Mouse (Mus musculus) midbrain, embryonic 13.5 days (tissue): ENCODE data around the gene Asxl1. TPM values are rescaled to one million over a fixed set of nuclear protein-coding genes. Genes with fewer than 3 reads are reported as not detected.

Source experiments
- ATAC-seq: fragments of 200-750 bp; cut with Nextera tagmentation; 2 replicates; pipeline ENCODE4 v1.8.0; 2017; ENCODE audit warnings: mild to moderate bottlenecking, moderate TSS enrichment, moderate library complexity
- H3K27ac ChIP-seq: fragments of 300-500 bp; sonication (generic); 2 replicates; pipeline ENCODE4 v1.5.1; 2015; ENCODE audit warnings: inconsistent platforms, mild to moderate bottlenecking, moderate library complexity
- H3K27me3 ChIP-seq: fragments of 300-500 bp; sonication (generic); 2 replicates; pipeline ENCODE4 v1.6.1; 2015; ENCODE audit warnings: mild to moderate bottlenecking, inconsistent platforms
- H3K36me3 ChIP-seq: fragments of 300-500 bp; sonication (generic); 2 replicates; pipeline ENCODE4 v1.6.1; 2015; ENCODE audit warnings: mild to moderate bottlenecking, inconsistent platforms
- H3K4me1 ChIP-seq: fragments of 300-500 bp; sonication (generic); replicated peaks from 2 replicates; pipeline ENCODE4 v1.6.1; 2015; ENCODE audit warnings: inconsistent platforms
- H3K4me2 ChIP-seq: fragments of 300-500 bp; sonication (generic); replicated peaks from 2 replicates; pipeline ENCODE4 v1.6.1; 2015; ENCODE audit warnings: moderate library complexity, mild to moderate bottlenecking, inconsistent platforms
- H3K4me3 ChIP-seq: fragments of 300-500 bp; sonication (generic); replicated peaks from 2 replicates; pipeline ENCODE4 v1.5.1; 2015; ENCODE audit warnings: mild to moderate bottlenecking, inconsistent platforms
- H3K9ac ChIP-seq: fragments of 300-500 bp; sonication (generic); replicated peaks from 2 replicates; pipeline ENCODE4 v1.6.1; 2015; ENCODE audit warnings: mild to moderate bottlenecking, inconsistent platforms
- H3K9me3 ChIP-seq: fragments of 300-500 bp; sonication (generic); 2 replicates; pipeline ENCODE4 v1.6.1; 2016; ENCODE audit warnings: mild to moderate bottlenecking, inconsistent platforms
- WGBS: fragments of 180-500 bp; shearing (Covaris S2); methylation state at CpG from one replicate; pipeline ENCODE4 v1.1.7; 2015; 5-methylcytosine and 5-hydroxymethylcytosine counted together
- polyA plus RNA-seq: library from polyadenylated mRNA; unstranded; fragments of >200 nt; fragmentation: Nextera tagmentation; extraction: Ambion mirVana; gene quantifications from 2 replicates; pipeline ENCODE4 v1.2.1, GENCODE M21; 2015

Gene Asxl1
- 9.9 and 10.4 TPM in 2 replicates for polyA plus RNA-seq

DNA sequence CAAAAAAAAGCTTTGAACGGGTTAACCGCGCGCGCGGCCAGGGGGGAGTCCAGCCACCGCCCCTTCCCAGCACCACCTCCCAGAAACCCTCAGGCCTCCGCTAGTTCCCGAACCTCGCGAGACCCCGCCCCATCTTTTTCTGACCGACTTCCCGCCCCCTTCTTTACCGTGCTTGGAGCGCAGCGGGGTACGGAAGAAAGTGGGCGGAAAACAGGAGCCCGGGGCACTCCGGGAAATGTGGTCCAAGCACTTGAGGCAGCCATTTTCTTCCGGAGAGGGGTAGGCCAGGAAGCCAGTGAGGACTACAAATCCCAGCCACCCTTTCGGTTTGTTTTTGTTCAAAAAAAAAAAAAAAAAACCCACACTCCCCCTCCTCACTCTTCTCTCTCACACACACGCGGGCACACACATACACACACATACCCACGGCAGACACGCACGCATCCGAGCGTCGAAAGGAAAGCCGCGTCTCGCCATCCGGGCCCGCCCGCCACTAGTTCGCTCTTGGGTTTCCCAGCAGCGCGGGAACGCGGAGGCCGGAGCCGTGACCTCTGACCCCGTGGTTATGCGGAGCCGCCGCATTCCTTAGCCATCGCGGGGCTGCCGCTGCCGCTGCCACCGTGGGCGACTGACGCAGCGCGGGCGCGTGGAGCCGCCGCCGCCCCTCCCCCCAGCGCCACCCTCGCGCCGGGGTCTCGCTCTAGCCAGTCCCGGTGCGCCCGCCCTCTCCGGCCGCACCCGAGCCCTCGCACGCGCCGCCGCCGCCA is at the start of gene Asxl1:
Gene Asxl1, plus strand, starts transcription at position 376 of the 767 bp plus-strand sequence.
- Histone ChIP-seq H3K9me3 (no peaks in the 10 kb centered on the region), H3K27me3 (no peaks in the 10 kb centered on the region), H3K27ac (peak within 1 kb of the TSS; percentile 97), H3K9ac (peak within 1 kb of the TSS; percentile 92), H3K4me3 (peak within 1 kb of the TSS; percentile 83), H3K4me1 (peaks cover 41% of the 10 kb centered on the region), H3K36me3 (no peaks in the 10 kb centered on the region), H3K4me2 (peak within 1 kb of the TSS; percentile 74)
- peak; percentile 99 for ATAC-seq
- under 1% methylated on average over 74 of the region's 79 CpGs for WGBS

DNA sequence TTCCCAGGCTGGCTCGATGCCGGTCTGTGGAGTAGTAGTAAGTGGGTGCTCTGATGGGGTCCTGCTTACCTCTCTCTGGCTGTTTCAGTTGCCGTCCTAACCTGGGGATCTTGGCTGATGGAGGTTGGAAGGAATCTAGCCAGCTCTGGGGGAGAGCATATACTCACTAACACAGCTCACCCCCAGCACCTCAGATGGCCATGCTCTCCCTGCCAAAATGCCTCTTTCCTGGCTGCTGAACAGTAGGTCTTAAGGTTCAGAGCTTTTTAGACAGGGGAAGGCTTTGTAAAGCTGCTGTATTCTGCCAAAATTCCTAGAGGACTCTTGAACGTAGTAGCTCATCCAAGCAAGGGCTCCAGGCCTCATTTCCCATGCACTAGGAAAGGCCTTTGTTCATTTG is 47.9 kb upstream of the Asxl1 start:
- no peak overlapping the region for H3K9ac ChIP-seq
- ATAC-seq, result no peak

GRCm38 (mm10) chr2:153298460-153298859 is 47.2 kb upstream of the Asxl1 start:
- no peak for ATAC-seq
- no peak overlapping the region for H3K27ac ChIP-seq
- WGBS, result 84% methylated on average over 4 of the region's 4 CpGs
- no peak overlapping the region for H3K4me3 ChIP-seq
- no peaks in the 10 kb centered on the region for H3K27me3 ChIP-seq
- no peaks in the 10 kb centered on the region for H3K9me3 ChIP-seq
- H3K9ac ChIP-seq, result no peak overlapping the region
- no peaks in the 10 kb centered on the region; the same call in 1 of the 2 replicates for H3K36me3 ChIP-seq
- no peak overlapping the region for H3K4me2 ChIP-seq
- H3K4me1 ChIP-seq, result 0 out of 2 replicates have a peak, but pooled peaks cover 7% of the 10 kb centered on the region

More for the DNA sequence above, 47.9 kb upstream of the Asxl1 start:
- peaks cover 12% of the 10 kb centered on the region; the same call in 1 of the 2 replicates for H3K4me1 ChIP-seq
- H3K27me3 ChIP-seq, result no peaks in the 10 kb centered on the region
- no peak overlapping the region for H3K4me3 ChIP-seq
- H3K27ac ChIP-seq, result no peak overlapping the region
- no peak overlapping the region for H3K4me2 ChIP-seq
- no peaks in the 10 kb centered on the region for H3K36me3 ChIP-seq
- WGBS, result 90% methylated on average over 4 of the region's 4 CpGs
- no peaks in the 10 kb centered on the region for H3K9me3 ChIP-seq

DNA sequence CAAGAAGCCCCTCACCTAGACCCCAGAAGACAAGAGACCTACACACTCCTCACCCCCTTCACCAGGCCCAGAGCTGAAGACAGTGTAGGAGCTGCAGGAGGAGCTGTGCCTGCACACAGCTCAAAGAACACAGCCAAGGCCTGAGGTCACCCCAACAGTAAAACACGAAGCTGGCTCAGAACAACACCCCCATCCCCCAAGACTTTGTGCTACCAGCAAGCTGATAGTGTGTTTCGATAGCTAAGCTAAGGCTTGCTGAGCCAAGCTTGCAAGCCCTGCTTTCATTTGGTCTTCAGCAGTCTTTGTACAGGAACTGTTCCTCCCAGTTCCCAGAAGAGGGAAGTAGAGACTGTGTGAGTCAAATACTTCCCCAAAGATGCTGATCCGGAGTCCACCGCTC is 46.8 kb upstream of the Asxl1 start:
- Histone ChIP-seq H3K9me3 (no peaks in the 10 kb centered on the region), H3K4me2 (no peak overlapping the region), H3K36me3 (no peaks in the 10 kb centered on the region; the same call in 1 of the 2 replicates), H3K4me1 (0 out of 2 replicates have a peak, but pooled peaks cover 5% of the 10 kb centered on the region), H3K27ac (no peak overlapping the region), H3K9ac (no peak overlapping the region), H3K27me3 (no peaks in the 10 kb centered on the region), H3K4me3 (no peak overlapping the region)
- no peak for ATAC-seq
- WGBS, result 89% methylated on average over 4 of the region's 4 CpGs

- H3K9ac ChIP-seq, result no peak overlapping the region
- no peak overlapping the region for H3K4me2 ChIP-seq
- H3K36me3 ChIP-seq, result no peaks in the 10 kb centered on the region; the same call in 1 of the 2 replicates
- ATAC-seq, result no peak
- WGBS, result 92% methylated on average over 5 of the region's 5 CpGs
- H3K27me3 ChIP-seq, result no peaks in the 10 kb centered on the region
- no peak overlapping the region for H3K27ac ChIP-seq
- H3K4me3 ChIP-seq, result no peak overlapping the region
- H3K4me1 ChIP-seq, result no peaks in the 10 kb centered on the region; the same call in 1 of the 2 replicates
- no peaks in the 10 kb centered on the region for H3K9me3 ChIP-seq
These were observed 44.5 kb upstream of the Asxl1 start for GRCm38 (mm10) chr2:153301123-153301522.

DNA sequence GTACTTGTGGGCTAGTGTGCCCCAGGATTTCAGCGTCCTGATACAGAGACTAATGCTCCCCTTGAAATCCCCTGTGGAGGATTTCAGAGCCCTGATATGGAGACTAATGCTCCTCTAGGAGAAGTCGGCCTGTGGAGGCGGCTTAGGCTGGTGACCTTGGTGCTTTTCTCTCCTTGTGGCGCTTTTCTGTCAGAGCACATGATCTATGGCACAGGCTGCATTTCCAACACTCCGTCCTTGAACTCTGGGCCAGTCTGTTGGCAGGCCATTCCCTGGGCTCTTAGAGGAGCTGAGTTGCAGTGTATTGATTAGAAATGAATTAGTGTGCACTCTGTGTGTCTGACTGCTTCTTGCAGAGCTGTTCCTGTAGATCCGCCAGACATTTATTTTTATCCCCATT is 40.4 kb upstream of the Asxl1 start:
- WGBS, result 84% methylated on average over 6 of the region's 6 CpGs
- no peak overlapping the region for H3K9ac ChIP-seq

GRCm38 (mm10) chr2:153308586-153308985 is 37.0 kb upstream of the Asxl1 start:
- no peak overlapping the region for H3K4me2 ChIP-seq
- no peak overlapping the region for H3K4me3 ChIP-seq
- no peaks in the 10 kb centered on the region; the same call in 1 of the 2 replicates for H3K4me1 ChIP-seq
- H3K27ac ChIP-seq, result no peak overlapping the region
- H3K27me3 ChIP-seq, result no peaks in the 10 kb centered on the region
- no peak for ATAC-seq
- H3K9me3 ChIP-seq, result no peaks in the 10 kb centered on the region
- no peak overlapping the region for H3K9ac ChIP-seq
- 89% methylated on average over 7 of the region's 7 CpGs for WGBS
- no peaks in the 10 kb centered on the region for H3K36me3 ChIP-seq

More for the DNA sequence above, 40.4 kb upstream of the Asxl1 start:
- no peaks in the 10 kb centered on the region for H3K9me3 ChIP-seq
- no peak overlapping the region for H3K4me2 ChIP-seq
- no peaks in the 10 kb centered on the region; the same call in 1 of the 2 replicates for H3K4me1 ChIP-seq
- no peak overlapping the region for H3K4me3 ChIP-seq
- H3K36me3 ChIP-seq, result no peaks in the 10 kb centered on the region; the same call in 1 of the 2 replicates
- no peaks in the 10 kb centered on the region for H3K27me3 ChIP-seq
- ATAC-seq, result no peak
- H3K27ac ChIP-seq, result peak overlapping the region; percentile 19; the same call in 1 of the 2 replicates

DNA sequence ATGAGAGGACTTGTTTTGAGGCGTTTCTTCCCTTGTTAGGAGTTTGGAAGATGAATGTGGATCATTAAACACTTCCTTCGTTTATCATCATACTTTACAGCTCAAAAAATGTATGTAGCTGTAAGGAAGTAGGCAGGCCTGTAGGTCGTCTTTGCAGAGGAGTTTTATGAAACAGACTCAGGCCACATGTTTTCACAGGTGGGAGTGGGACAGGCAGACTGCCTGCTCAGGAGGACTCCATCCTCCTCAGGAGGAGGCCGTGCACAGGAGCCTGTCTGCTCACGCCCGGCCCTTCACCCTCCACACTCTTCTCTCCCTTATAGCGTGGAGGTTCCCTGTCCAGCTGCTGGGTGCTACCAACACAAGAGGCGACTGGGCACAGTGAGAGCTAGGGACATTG is 36.5 kb upstream of the Asxl1 start:
- Histone ChIP-seq H3K9me3 (no peaks in the 10 kb centered on the region), H3K4me3 (no peak overlapping the region), H3K27me3 (no peaks in the 10 kb centered on the region), H3K9ac (no peak overlapping the region), H3K4me2 (no peak overlapping the region), H3K36me3 (no peaks in the 10 kb centered on the region), H3K4me1 (no peaks in the 10 kb centered on the region; the same call in 1 of the 2 replicates), H3K27ac (no peak overlapping the region)
- WGBS, result 85% methylated on average over 8 of the region's 8 CpGs
- no peak for ATAC-seq

DNA sequence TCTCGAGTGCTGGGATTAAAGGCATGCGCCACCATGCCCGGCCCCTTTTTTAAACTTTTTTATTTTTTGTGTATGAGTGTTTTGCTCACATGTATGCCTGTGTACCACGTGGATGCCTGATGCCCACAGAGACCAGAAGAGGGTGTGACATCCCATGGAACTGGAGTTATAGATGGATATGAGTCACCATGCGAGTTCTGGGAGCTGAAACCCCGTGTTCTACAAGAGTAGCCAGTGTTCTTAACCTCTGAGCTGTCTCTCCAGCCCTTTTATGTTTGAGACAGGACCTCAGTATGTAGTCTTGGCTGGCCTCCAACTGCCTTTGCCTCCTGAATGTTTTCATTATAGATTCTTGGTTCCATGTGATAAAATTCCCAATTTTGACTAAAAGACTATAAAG is 35.4 kb upstream of the Asxl1 start:
- no peaks in the 10 kb centered on the region for H3K27me3 ChIP-seq
- no peak for ATAC-seq
- H3K4me1 ChIP-seq, result no peaks in the 10 kb centered on the region; the same call in 1 of the 2 replicates
- WGBS, result 85% methylated on average over 6 of the region's 6 CpGs
- H3K9me3 ChIP-seq, result no peaks in the 10 kb centered on the region
- no peak overlapping the region for H3K4me2 ChIP-seq
- no peak overlapping the region for H3K27ac ChIP-seq
- H3K4me3 ChIP-seq, result no peak overlapping the region
- no peak overlapping the region for H3K9ac ChIP-seq
- H3K36me3 ChIP-seq, result no peaks in the 10 kb centered on the region

DNA sequence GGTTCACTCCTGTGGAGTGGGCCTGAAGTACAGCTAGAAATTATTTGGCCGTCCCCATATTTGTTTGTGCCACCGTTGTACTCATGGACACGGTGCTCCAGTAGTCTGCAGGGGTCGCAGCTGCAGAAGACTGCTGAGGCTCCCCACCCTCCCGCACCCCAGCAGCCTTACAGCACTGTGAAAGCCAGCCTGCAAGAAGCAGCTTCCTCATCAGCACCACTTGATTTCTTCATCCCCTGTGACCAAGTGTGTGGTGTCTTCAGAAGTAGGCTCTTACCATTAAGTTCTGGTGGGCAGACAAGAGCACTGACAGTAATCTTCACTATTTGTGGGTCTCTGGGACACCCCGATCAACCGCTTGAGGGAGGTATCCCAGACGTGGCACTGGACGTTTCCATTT is 32.7 kb upstream of the Asxl1 start:
- H3K4me3 ChIP-seq, result no peak overlapping the region
- ATAC-seq, result no peak
- H3K27me3 ChIP-seq, result no peaks in the 10 kb centered on the region
- 93% methylated on average over 9 of the region's 9 CpGs for WGBS
- H3K9me3 ChIP-seq, result no peaks in the 10 kb centered on the region
- H3K27ac ChIP-seq, result no peak overlapping the region
- H3K9ac ChIP-seq, result no peak overlapping the region
- H3K4me1 ChIP-seq, result no peaks in the 10 kb centered on the region
- H3K36me3 ChIP-seq, result peaks cover 19% of the 10 kb centered on the region
- H3K4me2 ChIP-seq, result no peak overlapping the region

GRCm38 (mm10) chr2:153318408-153318807 is 27.2 kb upstream of the Asxl1 start:
- 93% methylated on average over 4 of the region's 4 CpGs for WGBS
- Histone ChIP-seq H3K4me1 (no peaks in the 10 kb centered on the region), H3K27me3 (no peaks in the 10 kb centered on the region), H3K4me2 (no peak overlapping the region), H3K4me3 (no peak overlapping the region), H3K27ac (no peak overlapping the region), H3K9ac (no peak overlapping the region), H3K9me3 (no peaks in the 10 kb centered on the region), H3K36me3 (peaks cover 66% of the 10 kb centered on the region)
- ATAC-seq, result no peak

GRCm38 (mm10) chr2:153319036-153319643 is 26.5 kb upstream of the Asxl1 start:
- Histone ChIP-seq H3K4me2 (no peak overlapping the region), H3K9ac (no peak overlapping the region), H3K9me3 (no peaks in the 10 kb centered on the region), H3K27me3 (no peaks in the 10 kb centered on the region), H3K4me3 (no peak overlapping the region), H3K27ac (no peak overlapping the region), H3K36me3 (peaks cover 73% of the 10 kb centered on the region), H3K4me1 (no peaks in the 10 kb centered on the region)
- 87% methylated on average over 8 of the region's 8 CpGs for WGBS
- ATAC-seq, result no peak
